Mouse (Mus musculus) bone marrow, adult 2 months (tissue): Measurements from ENCODE around the gene Ccdc32.

Experiments used
- CTCF ChIP-seq: fragments of 200-500 bp; IDR thresholded peaks from 2 replicates; pipeline ENCODE4 v1.5.1; 2011; ENCODE audit warnings: low read length, control low read depth; ENCODE audit not compliant: control insufficient read depth, insufficient read depth
- POLR2A ChIP-seq: fragments of 200-500 bp; IDR thresholded peaks from 2 replicates; pipeline ENCODE4 v1.6.1; 2011; ENCODE audit warnings: low read depth, mild to moderate bottlenecking, control low read depth, low read length, borderline replicate concordance; ENCODE audit not compliant: control insufficient read depth

DNA sequence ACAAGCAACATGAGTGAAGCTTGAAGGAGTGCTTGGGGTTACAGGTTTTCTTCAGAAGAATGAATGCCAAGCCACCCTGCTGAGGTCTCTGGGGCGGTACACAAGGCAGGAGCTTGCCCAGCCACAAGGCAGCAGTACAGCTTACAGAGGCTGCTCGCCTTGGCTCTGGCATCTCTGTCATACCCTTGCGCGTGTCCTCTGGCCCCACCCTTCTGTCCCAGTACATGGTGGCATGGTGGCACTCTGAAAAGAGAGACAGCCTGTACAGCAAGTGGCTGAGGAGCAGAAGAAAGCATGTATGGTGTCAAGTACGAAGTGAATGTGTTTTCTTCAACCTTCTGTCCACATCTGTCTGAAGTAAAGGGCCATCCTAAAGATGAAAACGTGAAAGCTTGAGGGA is 48.4 kb downstream of the Ccdc32 start:
- TF ChIP-seq CTCF (no peak), POLR2A (no peak)
